Mouse (Mus musculus) gastrocnemius, postnatal 14 days (tissue): ENCODE data around the gene Wfdc3. TPM values are rescaled to one million over a fixed set of nuclear protein-coding genes. Genes with fewer than 3 reads are reported as not detected.
A peak's percentile ranks its signal among the peaks of the same experiment; 100 is the strongest.

Experiments used
- DNase-seq: peaks from one replicate; pipeline ENCODE4 v3.0.0; 2021; ENCODE audit warnings: mixed read lengths
- intact Hi-C: fragments of 180-260 bp; cut with DNase I; formaldehyde crosslinking; loops from one replicate; pipeline ENCODE4 v1.15.1; 2025; ENCODE audit warnings: low total_unique reads
- long read RNA-seq, 2 experiments: library from polyadenylated mRNA; stranded (forward); transcript quantifications; one replicate each; pipeline ENCODE4 v2.0.0; 2021
- total RNA-seq, 2 experiments: library from RNA; stranded (reverse); gene quantifications; 2 replicates each; pipeline ENCODE4 v1.2.3; 2021

Wfdc3 gene
- not detected for total RNA-seq
- long read RNA-seq, experiment 1, result 0 reads
- long read RNA-seq, experiment 2, result 0 reads

- DNase-seq, result peak; percentile 94
- intact Hi-C loops, result no loop called here
These were observed at the start of gene Wfdc3, which contains the start of gene Dnttip1 for GRCm38 (mm10) chr2:164745843-164746479. Wfdc3 (minus strand) TSS chr2:164745931. Dnttip1 (plus strand) TSS chr2:164745983.

- intact Hi-C loops, result no loop called here
These were observed 48.6 kb upstream of the Wfdc3 start for GRCm38 (mm10) chr2:164794293-164794692.

DNA sequence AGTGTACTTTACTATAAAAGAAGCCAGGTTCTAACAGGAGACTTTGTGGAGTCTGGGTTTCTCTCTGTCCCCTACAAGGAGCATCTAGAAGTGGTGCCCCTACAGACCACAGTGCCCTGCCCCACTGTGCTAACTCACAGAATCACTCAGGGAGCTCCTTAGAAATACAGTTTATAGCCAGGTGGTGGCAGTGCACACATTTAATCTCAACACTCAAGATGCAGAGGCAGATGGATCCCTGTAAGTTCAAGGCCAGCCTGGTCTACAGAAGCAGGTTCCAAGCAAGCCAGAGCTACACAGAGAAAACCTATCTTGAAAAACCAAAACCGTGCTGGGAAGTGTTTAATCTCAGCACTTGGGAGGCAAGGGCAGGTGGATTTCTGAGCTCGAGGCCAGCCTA is 48.0 kb upstream of the Wfdc3 start:
- intact Hi-C loops, result no loop called here

More at GRCm38 (mm10) chr2:164794293-164794692, 48.6 kb upstream of the Wfdc3 start:
- peak; percentile 88 for DNase-seq

GRCm38 (mm10) chr2:164793236-164793635 is 47.5 kb upstream of the Wfdc3 start:
- intact Hi-C loops, result no loop called here
- DNase-seq, result peak; percentile 52

More for the DNA sequence above, 48.0 kb upstream of the Wfdc3 start:
- no peak for DNase-seq

- DNase-seq, result no peak
- intact Hi-C loops, result no loop called here
These were observed 46.9 kb upstream of the Wfdc3 start for GRCm38 (mm10) chr2:164792400-164793190.

- intact Hi-C loops, result no loop called here
- no peak for DNase-seq
These were observed 46.1 kb upstream of the Wfdc3 start for GRCm38 (mm10) chr2:164791841-164792261.

- intact Hi-C loops, result no loop called here
- DNase-seq, result no peak
These were observed 44.7 kb upstream of the Wfdc3 start for GRCm38 (mm10) chr2:164790451-164790850.

DNA sequence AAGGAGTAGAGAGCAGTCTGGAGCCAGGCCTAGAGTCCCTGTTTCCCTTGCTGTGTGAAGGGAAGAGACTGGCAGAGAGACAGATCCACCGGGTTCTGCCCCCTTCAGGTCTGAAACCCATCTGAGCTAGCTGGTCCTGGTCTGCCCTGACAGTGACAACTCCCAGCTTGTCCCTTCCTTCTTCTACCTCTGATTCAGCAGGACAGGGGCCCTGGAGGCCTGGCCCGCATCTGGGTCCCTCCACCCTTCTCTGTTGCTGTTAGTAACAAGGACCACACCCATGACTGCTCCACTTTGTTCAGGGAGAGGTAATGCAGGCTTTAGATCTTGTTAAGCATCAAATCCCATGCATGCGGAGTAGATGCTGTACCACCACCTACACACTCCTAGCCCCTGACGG is 42.7 kb upstream of the Wfdc3 start:
- no peak for DNase-seq
- intact Hi-C loops, result no loop called here

DNA sequence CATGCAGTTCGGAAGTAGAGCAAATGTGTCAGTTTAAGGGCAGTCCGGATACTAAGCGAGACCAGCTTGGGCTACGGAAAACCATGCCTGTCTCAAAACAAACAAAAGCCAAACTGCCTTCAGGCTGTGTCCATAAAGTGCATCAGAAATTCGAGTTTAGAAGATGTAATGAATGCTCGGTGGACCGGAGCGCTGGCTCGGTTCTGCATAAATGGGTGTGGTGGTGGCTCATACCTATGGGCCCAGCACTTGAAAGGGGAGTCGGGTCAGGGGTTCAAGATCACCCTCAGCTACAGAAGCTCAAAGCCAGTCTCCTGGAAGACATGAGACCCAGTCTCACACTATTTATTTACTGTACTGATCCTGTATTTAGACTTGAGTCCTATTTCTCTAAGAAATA is 42.0 kb upstream of the Wfdc3 start:
- intact Hi-C loops, result no loop called here
- DNase-seq, result no peak

DNA sequence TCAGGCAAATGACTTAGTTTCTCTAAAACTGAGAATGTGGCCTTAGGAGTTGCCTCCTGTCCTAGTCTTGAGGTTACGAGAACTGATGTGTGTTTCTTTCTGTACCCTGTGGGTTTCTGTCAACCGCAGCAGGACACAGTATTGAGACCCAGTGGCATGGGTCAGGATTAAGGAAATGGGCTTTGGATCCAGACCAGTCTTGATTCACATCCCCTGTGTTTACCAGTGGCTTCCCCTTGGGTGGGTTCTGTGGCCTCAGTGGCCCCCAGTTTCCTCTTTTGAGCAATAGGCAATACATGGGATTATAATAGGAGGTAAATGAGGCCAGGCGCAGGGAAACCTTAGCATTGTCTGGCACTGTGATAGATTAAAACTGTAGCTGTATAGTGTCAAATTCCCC is 41.3 kb upstream of the Wfdc3 start:
- DNase-seq, result no peak
- intact Hi-C loops, result no loop called here

DNA sequence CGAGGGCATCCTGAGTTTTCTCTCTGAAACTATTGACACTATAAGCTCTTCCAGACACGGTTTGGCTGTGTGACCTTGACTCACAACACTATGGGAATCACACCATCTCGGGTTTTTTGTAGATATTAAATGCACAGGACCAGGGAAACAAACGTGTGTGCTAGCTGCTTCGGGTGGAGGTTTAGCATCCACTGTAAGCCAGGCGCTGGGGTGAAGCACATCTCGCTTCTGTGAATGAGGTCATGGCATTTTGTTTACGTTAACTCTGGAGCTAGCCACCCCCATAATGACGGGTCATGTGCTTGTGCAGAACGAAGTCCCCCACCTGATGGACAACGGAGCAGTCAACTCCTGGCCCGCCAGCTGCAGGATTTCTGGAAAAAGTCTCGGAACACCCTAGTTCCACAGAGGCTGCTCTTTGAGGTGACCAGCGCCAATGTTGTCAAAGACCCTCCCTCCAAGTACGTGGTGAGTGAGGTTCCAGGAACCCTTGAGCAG is 40.7 kb upstream of the Wfdc3 start:
- intact Hi-C loops, result no loop called here

GRCm38 (mm10) chr2:164785481-164786387 is 40.0 kb upstream of the Wfdc3 start, which contains the start of gene Snx21:
Snx21 (plus strand) TSS chr2:164785823.
- intact Hi-C loops, result no loop called here
- DNase-seq, result peak; percentile 92

More for the DNA sequence above, 40.7 kb upstream of the Wfdc3 start:
- DNase-seq, result no peak

GRCm38 (mm10) chr2:164784869-164785420 is 39.2 kb upstream of the Wfdc3 start:
- intact Hi-C loops, result no loop called here
- no peak for DNase-seq

GRCm38 (mm10) chr2:164783926-164784581 is 38.3 kb upstream of the Wfdc3 start:
- intact Hi-C loops, result no loop called here
- no peak for DNase-seq

GRCm38 (mm10) chr2:164781876-164782275 is 36.1 kb upstream of the Wfdc3 start:
- intact Hi-C loops, result no loop called here
- peak; percentile 69 for DNase-seq

- DNase-seq, result peak; percentile 68
- intact Hi-C loops, result no loop called here
These were observed 33.9 kb upstream of the Wfdc3 start, which contains the start of gene Tnnc2 for GRCm38 (mm10) chr2:164779481-164780086. Tnnc2 (minus strand) TSS chr2:164779967.

DNA sequence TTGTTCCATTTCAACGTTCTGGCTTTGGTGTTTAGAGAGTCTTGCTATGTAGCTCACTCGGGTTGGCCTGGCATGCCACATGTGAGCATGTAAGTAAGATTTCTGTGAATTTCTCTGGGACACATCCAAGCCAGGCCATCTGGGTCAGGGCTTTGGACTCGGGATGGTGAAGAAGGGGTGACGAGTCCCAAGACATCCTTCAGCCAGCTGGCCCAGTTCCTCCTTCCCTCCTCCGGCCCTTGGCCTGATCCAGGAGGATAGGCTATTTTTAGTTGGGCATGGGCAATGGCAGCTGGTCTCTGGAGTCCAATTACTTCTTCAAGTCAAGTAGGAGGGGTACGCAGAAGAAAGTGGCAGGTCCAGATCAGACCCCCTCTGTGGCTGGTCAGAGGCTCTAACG is 33.1 kb upstream of the Wfdc3 start:
- DNase-seq, result peak; percentile 70
- intact Hi-C loops, result no loop called here

DNA sequence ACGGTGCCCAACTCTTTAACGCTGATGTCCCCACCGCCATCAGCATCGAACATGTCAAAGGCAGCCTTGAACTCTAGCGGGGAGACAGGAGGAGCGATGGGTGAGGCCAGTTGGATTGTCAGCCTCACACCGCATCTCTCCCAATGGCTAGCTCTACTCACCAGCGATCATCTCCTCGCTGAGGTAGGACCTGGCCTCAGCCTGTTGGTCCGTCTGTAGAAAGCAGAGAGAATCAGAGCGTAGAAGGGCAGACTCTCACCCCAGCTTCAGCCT is 32.2 kb upstream of the Wfdc3 start:
- no peak for DNase-seq
- intact Hi-C loops, result no loop called here
